Mouse (Mus musculus) hindbrain, embryonic 15.5 days (tissue): ENCODE results near the gene Tenm2. TPM values are rescaled to one million over a fixed set of nuclear protein-coding genes. Genes with fewer than 3 reads are reported as not detected.

ENCODE experiments used
- ATAC-seq: fragments of 200-750 bp; cut with Nextera tagmentation; 2 replicates; pipeline ENCODE4 v1.8.0; 2017; ENCODE audit warnings: low read depth, moderate number of reproducible peaks, moderate TSS enrichment; ENCODE audit not compliant: low FRiP score
- H3K27ac ChIP-seq: fragments of 300-500 bp; sonication (generic); replicated peaks from 2 replicates; pipeline ENCODE4 v1.5.1; 2015; ENCODE audit warnings: mild to moderate bottlenecking, inconsistent platforms
- H3K27me3 ChIP-seq: fragments of 300-500 bp; sonication (generic); 2 replicates; pipeline ENCODE4 v1.6.1; 2015; ENCODE audit warnings: control low read depth, inconsistent platforms
- H3K36me3 ChIP-seq: fragments of 300-500 bp; sonication (generic); 2 replicates; pipeline ENCODE4 v1.6.1; 2015; ENCODE audit warnings: control low read depth, inconsistent platforms
- H3K4me1 ChIP-seq: fragments of 300-500 bp; sonication (generic); replicated peaks from 2 replicates; pipeline ENCODE4 v1.6.1; 2015; ENCODE audit warnings: control low read depth, inconsistent platforms
- H3K4me2 ChIP-seq: fragments of 300-500 bp; sonication (generic); 2 replicates; pipeline ENCODE4 v1.6.1; 2015; ENCODE audit warnings: moderate library complexity, mild to moderate bottlenecking, inconsistent platforms
- H3K4me3 ChIP-seq: fragments of 300-500 bp; sonication (generic); 2 replicates; pipeline ENCODE4 v1.5.1; 2015; ENCODE audit warnings: mild to moderate bottlenecking, inconsistent platforms
- H3K9ac ChIP-seq: fragments of 300-500 bp; sonication (generic); 2 replicates; pipeline ENCODE4 v1.6.1; 2015; ENCODE audit warnings: inconsistent platforms
- H3K9me3 ChIP-seq: fragments of 300-500 bp; sonication (generic); 2 replicates; pipeline ENCODE4 v1.6.1; 2016; ENCODE audit warnings: control low read depth, inconsistent platforms
- WGBS: fragments of 180-500 bp; shearing (Covaris S2); methylation state at CpG from one replicate; pipeline ENCODE4 v1.1.7; 2015; 5-methylcytosine and 5-hydroxymethylcytosine counted together
- polyA plus RNA-seq: library from polyadenylated mRNA; unstranded; fragments of >200 nt; fragmentation: Nextera tagmentation; extraction: Ambion mirVana; gene quantifications from 2 replicates; pipeline ENCODE4 v1.2.1, GENCODE M21; 2015

The Tenm2 gene
- polyA plus RNA-seq, 1 experiment from 2014 or later: 33.1 TPM

GRCm38 (mm10) chr11:36243747-36244490 lies 991.8 kb downstream of the Tenm2 start:
- 57% methylated on average over 18 of the region's 18 CpGs for WGBS
- Histone ChIP-seq H3K27me3 (no peaks in the 10 kb centered on the region), H3K27ac (peak overlapping the region; percentile 62), H3K4me2 (0 out of 2 replicates have a peak overlapping the region, but pooled peaks have one; percentile 1), H3K4me1 (peaks cover 34% of the 10 kb centered on the region), H3K9ac (no peak overlapping the region), H3K36me3 (no peaks in the 10 kb centered on the region), H3K9me3 (no peaks in the 10 kb centered on the region), H3K4me3 (no peak overlapping the region)
- peak; percentile 64 for ATAC-seq

DNA sequence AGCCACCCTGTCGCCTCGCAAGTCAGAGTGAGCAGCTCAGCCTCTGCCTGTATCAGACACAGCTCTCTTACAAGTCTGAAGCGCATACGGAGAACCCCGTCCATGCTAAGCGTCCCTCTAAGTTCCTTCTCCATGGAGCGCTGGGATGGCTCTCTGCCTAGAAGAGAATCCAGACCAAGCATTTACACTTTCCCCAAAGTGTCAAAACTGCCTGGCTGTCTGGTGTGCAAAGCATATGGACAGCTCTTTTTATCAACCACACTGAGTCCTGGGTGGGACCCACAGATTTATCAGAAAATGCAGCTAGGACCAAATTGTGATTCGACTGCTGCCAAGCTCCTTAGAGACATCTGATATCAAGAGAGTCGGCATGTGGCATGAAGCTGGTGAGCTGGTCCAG lies 996.9 kb downstream of the Tenm2 start:
- Histone ChIP-seq H3K9me3 (no peaks in the 10 kb centered on the region), H3K9ac (no peak overlapping the region), H3K4me2 (no peak overlapping the region), H3K4me1 (peaks cover 19% of the 10 kb centered on the region), H3K27ac (no peak overlapping the region), H3K27me3 (no peaks in the 10 kb centered on the region), H3K36me3 (no peaks in the 10 kb centered on the region), H3K4me3 (no peak overlapping the region)
- ATAC-seq: no peak
- 89% methylated on average over 9 of the region's 9 CpGs for WGBS

DNA sequence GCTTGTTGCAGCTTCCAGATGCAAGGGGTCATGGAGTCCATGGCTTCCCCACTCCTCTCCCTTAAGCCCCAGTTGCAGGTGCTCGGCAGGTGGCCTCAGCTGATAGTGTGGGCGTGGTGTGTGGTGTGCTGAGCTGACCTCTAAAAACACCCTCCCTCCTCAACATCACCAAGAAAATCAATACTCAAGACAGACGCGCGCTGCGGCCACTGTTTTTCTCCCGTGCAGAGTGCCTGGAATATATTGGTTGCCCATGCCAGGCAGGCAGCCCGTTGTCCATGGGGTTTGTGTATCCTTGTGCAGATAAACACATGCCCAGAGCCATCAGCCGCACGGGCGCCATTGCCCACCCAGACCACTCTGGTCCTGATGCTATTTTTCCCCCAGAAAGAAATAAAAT lies 1007.1 kb downstream of the Tenm2 start:
- peaks cover 6% of the 10 kb centered on the region; the same call in 1 of the 2 replicates for H3K4me1 ChIP-seq
- 79% methylated on average over 11 of the region's 11 CpGs for WGBS
- H3K4me2 ChIP-seq: no peak overlapping the region
- H3K27ac ChIP-seq: no peak overlapping the region; the same call in 1 of the 2 replicates
- peak; percentile 20; the same call in 1 of the 2 replicates for ATAC-seq
- H3K9ac ChIP-seq: no peak overlapping the region
- H3K27me3 ChIP-seq: no peaks in the 10 kb centered on the region
- H3K9me3 ChIP-seq: no peaks in the 10 kb centered on the region
- no peaks in the 10 kb centered on the region for H3K36me3 ChIP-seq
- H3K4me3 ChIP-seq: no peak overlapping the region

GRCm38 (mm10) chr11:36228196-36228595 lies 1007.6 kb downstream of the Tenm2 start:
- Histone ChIP-seq H3K4me3 (no peak overlapping the region), H3K4me1 (peaks cover 8% of the 10 kb centered on the region; the same call in 1 of the 2 replicates), H3K27me3 (no peaks in the 10 kb centered on the region), H3K27ac (no peak overlapping the region), H3K4me2 (no peak overlapping the region), H3K9ac (no peak overlapping the region), H3K36me3 (no peaks in the 10 kb centered on the region), H3K9me3 (no peaks in the 10 kb centered on the region)
- WGBS: 74% methylated on average over 6 of the region's 6 CpGs
- no peak; the same call in 1 of the 2 replicates for ATAC-seq

DNA sequence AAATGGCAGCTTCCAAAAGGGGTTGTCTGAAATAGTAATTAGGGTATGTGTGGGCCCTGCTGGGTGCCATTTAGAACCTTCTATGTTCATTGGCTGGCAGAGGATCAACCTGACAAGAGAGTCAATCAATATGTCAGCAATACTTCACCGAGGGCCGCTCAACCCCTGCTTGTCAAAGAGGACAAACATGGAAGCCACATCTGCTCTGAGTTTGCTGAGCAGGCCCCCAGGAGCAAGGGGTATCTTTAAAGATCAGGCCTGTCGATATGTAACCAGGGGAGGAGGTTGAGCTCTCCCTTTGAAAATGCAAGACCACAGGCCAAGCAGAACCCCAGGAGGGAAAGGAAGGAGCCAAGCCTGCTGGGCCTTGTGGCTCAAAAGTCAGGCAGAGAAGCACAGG lies 1009.7 kb downstream of the Tenm2 start:
- Histone ChIP-seq H3K27me3 (no peaks in the 10 kb centered on the region), H3K36me3 (no peaks in the 10 kb centered on the region), H3K9ac (no peak overlapping the region), H3K27ac (no peak overlapping the region), H3K4me2 (no peak overlapping the region), H3K4me1 (peaks cover 26% of the 10 kb centered on the region), H3K9me3 (no peaks in the 10 kb centered on the region), H3K4me3 (no peak overlapping the region)
- no peak for ATAC-seq
- 20% methylated on average over 3 of the region's 3 CpGs for WGBS

GRCm38 (mm10) chr11:36223716-36224439 lies 1011.9 kb downstream of the Tenm2 start:
- no peak overlapping the region for H3K9ac ChIP-seq
- H3K4me1 ChIP-seq: peaks cover 32% of the 10 kb centered on the region
- H3K4me3 ChIP-seq: no peak overlapping the region
- H3K27me3 ChIP-seq: no peaks in the 10 kb centered on the region
- 84% methylated on average over 7 of the region's 7 CpGs for WGBS
- H3K4me2 ChIP-seq: no peak overlapping the region
- H3K27ac ChIP-seq: no peak overlapping the region
- no peak for ATAC-seq
- no peaks in the 10 kb centered on the region for H3K36me3 ChIP-seq
- H3K9me3 ChIP-seq: no peaks in the 10 kb centered on the region

GRCm38 (mm10) chr11:36222071-36222470 lies 1013.7 kb downstream of the Tenm2 start:
- ATAC-seq: no peak
- Histone ChIP-seq H3K9ac (no peak overlapping the region), H3K4me3 (no peak overlapping the region), H3K27ac (no peak overlapping the region), H3K9me3 (no peaks in the 10 kb centered on the region), H3K4me2 (no peak overlapping the region), H3K27me3 (no peaks in the 10 kb centered on the region), H3K4me1 (peaks cover 26% of the 10 kb centered on the region), H3K36me3 (no peaks in the 10 kb centered on the region)
- WGBS: 63% methylated on average over 3 of the region's 3 CpGs

DNA sequence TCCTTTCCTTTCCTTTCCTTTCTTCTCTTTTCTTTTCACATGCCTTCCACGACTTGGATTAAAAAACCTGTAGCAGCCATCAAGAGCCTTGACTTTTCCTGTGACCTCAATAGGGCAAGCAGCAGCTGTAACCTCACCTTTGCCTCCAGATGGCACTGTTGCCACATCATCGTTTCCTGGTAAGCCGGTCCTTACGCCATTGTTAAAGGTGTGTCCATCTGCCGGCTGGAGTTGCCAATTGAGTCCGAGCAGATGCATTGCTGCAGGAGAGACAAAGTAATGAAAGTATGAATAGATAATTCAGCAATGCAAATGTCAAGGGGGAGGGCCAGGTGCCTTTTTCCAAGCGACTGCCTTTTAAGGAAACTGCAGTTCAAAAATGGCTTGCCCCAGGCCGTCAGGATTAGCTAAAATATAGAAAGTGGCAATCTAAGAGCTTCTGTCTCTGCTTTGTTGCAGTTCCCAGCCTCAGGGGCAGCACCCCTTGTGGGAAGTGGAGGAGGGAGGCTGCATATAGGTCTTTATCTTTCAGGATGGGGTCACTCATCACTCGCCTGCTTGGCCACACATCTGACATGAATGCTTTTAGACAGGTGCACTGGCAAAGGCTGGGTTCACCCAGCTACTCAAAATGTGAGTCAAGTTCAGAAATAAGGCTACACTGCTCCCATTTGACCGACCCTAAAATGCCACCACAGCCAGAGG lies 1014.3 kb downstream of the Tenm2 start:
- Histone ChIP-seq H3K4me1 (peaks cover 26% of the 10 kb centered on the region), H3K4me2 (peak overlapping the region; percentile 45), H3K27ac (peak overlapping the region; percentile 65; the same call in 1 of the 2 replicates), H3K27me3 (no peaks in the 10 kb centered on the region), H3K36me3 (no peaks in the 10 kb centered on the region), H3K4me3 (peak overlapping the region; percentile 19; the same call in 1 of the 2 replicates), H3K9ac (no peak overlapping the region), H3K9me3 (no peaks in the 10 kb centered on the region)
- ATAC-seq: peak; percentile 43; the same call in 1 of the 2 replicates
- 8% methylated on average over 10 of the region's 10 CpGs for WGBS

GRCm38 (mm10) chr11:36220651-36221050 lies 1015.1 kb downstream of the Tenm2 start:
- H3K27ac ChIP-seq: peak overlapping the region; percentile 39
- peaks cover 26% of the 10 kb centered on the region for H3K4me1 ChIP-seq
- H3K4me2 ChIP-seq: no peak overlapping the region
- H3K4me3 ChIP-seq: no peak overlapping the region
- H3K9me3 ChIP-seq: no peaks in the 10 kb centered on the region
- WGBS: 17% methylated on average over 5 of the region's 5 CpGs
- H3K27me3 ChIP-seq: no peaks in the 10 kb centered on the region
- H3K9ac ChIP-seq: no peak overlapping the region
- no peak for ATAC-seq
- H3K36me3 ChIP-seq: no peaks in the 10 kb centered on the region

DNA sequence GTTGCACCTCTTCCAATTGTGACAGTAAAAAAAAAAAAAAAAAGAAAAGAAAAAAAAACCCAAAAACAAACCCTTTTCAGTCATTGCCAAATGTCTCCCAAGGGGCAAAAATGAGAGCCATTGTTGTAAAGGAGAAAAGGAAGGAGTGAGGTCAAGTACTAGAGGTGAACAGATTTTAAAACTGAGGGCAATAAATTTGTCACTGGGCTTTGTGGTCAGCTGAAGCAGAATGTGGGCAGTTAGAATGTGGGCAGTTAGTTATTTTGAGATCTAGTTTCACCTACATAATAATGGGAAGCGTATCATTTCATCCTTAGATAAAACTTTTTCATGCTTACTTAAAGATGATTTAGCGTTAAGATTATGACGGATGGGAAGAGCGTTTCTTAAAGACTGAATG lies 1016.2 kb downstream of the Tenm2 start:
- no peak overlapping the region for H3K4me2 ChIP-seq
- peaks cover 26% of the 10 kb centered on the region for H3K4me1 ChIP-seq
- H3K4me3 ChIP-seq: no peak overlapping the region
- WGBS: 74% methylated on average over 4 of the region's 4 CpGs
- no peaks in the 10 kb centered on the region for H3K36me3 ChIP-seq
- no peak overlapping the region for H3K9ac ChIP-seq
- no peaks in the 10 kb centered on the region for H3K27me3 ChIP-seq
- no peak overlapping the region for H3K27ac ChIP-seq
- H3K9me3 ChIP-seq: no peaks in the 10 kb centered on the region
- ATAC-seq: no peak

DNA sequence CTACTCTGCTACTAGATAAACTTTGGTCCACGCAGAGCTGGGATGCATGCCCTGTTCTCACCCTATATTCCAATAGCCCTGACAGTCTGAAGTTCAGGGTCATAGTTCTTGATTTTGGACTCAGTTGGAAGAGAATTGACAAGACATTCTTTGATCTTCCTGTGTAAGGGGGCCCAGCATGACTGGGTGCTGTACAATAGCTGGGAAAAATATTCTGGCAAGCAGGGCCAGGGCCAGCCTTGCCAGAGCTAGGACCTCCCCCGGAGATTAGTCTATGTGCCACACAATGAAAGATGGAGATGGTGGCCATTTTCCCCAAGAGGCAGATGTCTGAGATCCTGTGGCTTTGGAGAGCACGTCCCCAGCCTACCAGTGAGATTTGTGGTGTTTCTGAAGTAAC lies 1021.2 kb downstream of the Tenm2 start:
- Histone ChIP-seq H3K9me3 (no peaks in the 10 kb centered on the region), H3K27me3 (no peaks in the 10 kb centered on the region), H3K4me2 (no peak overlapping the region), H3K4me3 (no peak overlapping the region), H3K36me3 (no peaks in the 10 kb centered on the region), H3K9ac (no peak overlapping the region), H3K4me1 (no peaks in the 10 kb centered on the region), H3K27ac (no peak overlapping the region)
- no peak; the same call in none of the 2 replicates for ATAC-seq
- WGBS: 51% methylated on average over 3 of the region's 3 CpGs

- Histone ChIP-seq H3K9ac (no peak overlapping the region), H3K27me3 (no peaks in the 10 kb centered on the region), H3K27ac (0 out of 2 replicates have a peak overlapping the region, but pooled peaks have one; percentile 11), H3K4me2 (no peak overlapping the region), H3K9me3 (no peaks in the 10 kb centered on the region), H3K4me3 (no peak overlapping the region), H3K4me1 (0 out of 2 replicates have a peak, but pooled peaks cover 7% of the 10 kb centered on the region), H3K36me3 (peaks cover 15% of the 10 kb centered on the region)
- no peak for ATAC-seq
- WGBS: 54% methylated on average over 6 of the region's 6 CpGs
These were observed 1031.4 kb downstream of the Tenm2 start for GRCm38 (mm10) chr11:36204381-36204780.
